Mouse (Mus musculus) brain, embryonic 14.5 days (tissue): ENCODE results near the gene Krt28.

ENCODE experiments used
- CTCF ChIP-seq: fragments of 200-500 bp; IDR thresholded peaks from 2 replicates; pipeline ENCODE4 v1.5.1; 2012; ENCODE audit warnings: inconsistent platforms, mild to moderate bottlenecking, moderate library complexity, borderline replicate concordance; ENCODE audit not compliant: insufficient read depth, insufficient read length; ENCODE audit errors: extremely low read depth
- POLR2A ChIP-seq: fragments of 200-500 bp; IDR thresholded peaks from 2 replicates; pipeline ENCODE4 v1.6.1; 2012; ENCODE audit warnings: mild to moderate bottlenecking, inconsistent platforms, borderline replicate concordance; ENCODE audit not compliant: poor library complexity, insufficient read depth, insufficient read length, severe bottlenecking; ENCODE audit errors: extremely low read depth

DNA sequence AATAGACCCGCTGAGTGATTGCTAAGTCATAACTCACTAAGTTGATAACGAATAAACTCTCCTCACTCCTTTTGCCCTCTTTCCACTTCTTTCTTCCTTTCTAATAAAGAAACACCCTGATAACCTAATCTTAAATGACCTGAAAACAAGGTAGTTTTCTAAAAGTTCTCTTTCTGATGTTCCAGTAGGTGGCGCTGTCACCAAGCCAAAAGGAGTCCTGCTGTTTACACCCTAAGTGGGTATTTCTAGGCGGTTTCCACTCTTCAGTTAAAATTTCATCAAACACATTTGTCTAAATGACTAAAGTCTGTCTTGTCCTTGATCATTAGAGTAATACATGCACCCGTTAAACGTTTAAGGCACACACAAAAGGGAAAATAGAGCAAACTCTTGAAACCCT is 38.5 kb upstream of the Krt28 start:
- TF ChIP-seq CTCF (peak; percentile 60; the same call in 1 of the 2 replicates), POLR2A (no peak)
